Mouse (Mus musculus) kidney, embryonic 14.5 days (tissue): ENCODE results near the gene Prune2. TPM values are rescaled to one million over a fixed set of nuclear protein-coding genes. Genes with fewer than 3 reads are reported as not detected.

Experiments used
- ATAC-seq: fragments of 200-750 bp; cut with Nextera tagmentation; 2 replicates; pipeline ENCODE4 v1.8.0; 2017; ENCODE audit warnings: moderate number of reproducible peaks, mild to moderate bottlenecking, moderate TSS enrichment, moderate library complexity; ENCODE audit not compliant: low FRiP score, low TSS enrichment
- H3K27ac ChIP-seq: fragments of 300-500 bp; sonication (generic); 2 replicates; pipeline ENCODE4 v1.5.1; 2014; ENCODE audit warnings: low read depth, mild to moderate bottlenecking, low read length, moderate library complexity, mixed read lengths
- H3K27me3 ChIP-seq: fragments of 300-500 bp; sonication (generic); 2 replicates; pipeline ENCODE4 v1.6.1; 2014; ENCODE audit warnings: mild to moderate bottlenecking, low read length; ENCODE audit not compliant: control insufficient read depth, insufficient read depth
- H3K36me3 ChIP-seq: fragments of 300-500 bp; sonication (generic); 2 replicates; pipeline ENCODE4 v1.6.1; 2014; ENCODE audit warnings: low read length, mixed read lengths; ENCODE audit not compliant: control insufficient read depth, insufficient read depth
- H3K4me1 ChIP-seq: fragments of 300-500 bp; sonication (generic); 2 replicates; pipeline ENCODE4 v1.6.1; 2014; ENCODE audit warnings: low read length, mixed read lengths; ENCODE audit not compliant: control insufficient read depth, insufficient read depth
- H3K4me2 ChIP-seq: fragments of 300-500 bp; sonication (generic); replicated peaks from 2 replicates; pipeline ENCODE4 v1.6.1; 2014; ENCODE audit warnings: low read depth, mild to moderate bottlenecking, low read length
- H3K4me3 ChIP-seq: fragments of 300-500 bp; sonication (generic); 2 replicates; pipeline ENCODE4 v1.5.1; 2014; ENCODE audit warnings: mild to moderate bottlenecking, low read length
- H3K9ac ChIP-seq: fragments of 300-500 bp; sonication (generic); 2 replicates; pipeline ENCODE4 v1.6.1; 2014; ENCODE audit warnings: low read depth, mild to moderate bottlenecking, low read length, moderate library complexity
- H3K9me3 ChIP-seq: fragments of 300-500 bp; sonication (generic); 2 replicates; pipeline ENCODE4 v1.6.1; 2016; ENCODE audit warnings: low read length; ENCODE audit not compliant: control insufficient read depth
- WGBS: fragments of 180-500 bp; shearing (Covaris S2); extraction: QIAGEN DNeasy Blood & Tissue Kit; methylation state at CpG from one replicate; pipeline ENCODE4 v1.1.7; 2014; 5-methylcytosine and 5-hydroxymethylcytosine counted together
- polyA plus RNA-seq: library from polyadenylated mRNA; unstranded; fragments of >200 nt; fragmentation: Nextera tagmentation; extraction: Ambion mirVana; gene quantifications from 2 replicates; pipeline ENCODE4 v1.2.1, GENCODE M21; 2014

Gene Prune2
- polyA plus RNA-seq, 1 experiment from 2014 or later: 2.2 TPM

DNA sequence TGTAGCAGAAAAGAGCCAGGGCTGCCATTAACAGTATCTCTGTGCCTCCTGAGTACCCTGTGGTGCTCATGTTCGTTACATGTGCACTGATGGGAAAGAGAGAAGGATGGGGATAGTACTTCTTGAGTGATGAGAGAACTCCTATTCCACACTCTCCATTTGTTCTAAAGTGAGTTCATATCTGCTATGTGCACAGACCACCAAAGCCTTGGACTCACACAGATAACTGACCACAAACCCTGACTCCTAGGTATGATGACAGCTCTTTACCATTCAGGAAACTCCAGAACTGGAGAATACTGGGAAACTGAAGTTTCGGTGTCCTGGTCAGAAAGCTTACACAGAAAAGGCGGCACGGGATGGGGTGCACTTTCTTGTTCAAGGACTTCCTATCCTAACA, 25.8 kb downstream of the Prune2 start:
- Histone ChIP-seq H3K27ac (no peak overlapping the region), H3K36me3 (no peaks in the 10 kb centered on the region), H3K9ac (no peak overlapping the region), H3K9me3 (no peaks in the 10 kb centered on the region), H3K4me1 (no peaks in the 10 kb centered on the region), H3K4me2 (no peak overlapping the region), H3K4me3 (no peak overlapping the region), H3K27me3 (no peaks in the 10 kb centered on the region)
- ATAC-seq: no peak
- 89% methylated on average over 4 of the region's 4 CpGs for WGBS

DNA sequence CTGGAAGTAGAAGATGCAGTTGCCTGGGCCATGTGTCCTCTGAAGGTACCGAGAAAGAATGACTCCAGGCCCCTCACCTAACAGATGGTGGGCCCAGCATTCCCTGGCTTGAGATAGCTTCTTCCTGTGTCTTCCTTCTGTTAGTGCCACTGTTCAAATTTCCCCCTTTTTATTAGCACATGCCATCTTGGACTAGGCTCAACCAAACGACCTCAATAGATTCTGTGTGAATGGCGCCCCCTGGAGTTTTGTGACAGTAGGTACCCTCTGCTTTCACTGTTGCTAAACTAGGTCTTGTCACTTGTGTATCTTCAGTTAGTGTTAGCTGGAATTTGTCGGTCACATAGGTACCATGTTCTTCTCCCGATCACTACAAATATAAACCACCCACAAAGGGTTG, 29.0 kb downstream of the Prune2 start:
- no peaks in the 10 kb centered on the region for H3K36me3 ChIP-seq
- H3K4me1 ChIP-seq: no peaks in the 10 kb centered on the region
- 53% methylated on average over 5 of the region's 5 CpGs for WGBS
- H3K27ac ChIP-seq: no peak overlapping the region
- ATAC-seq: no peak
- no peak overlapping the region for H3K4me3 ChIP-seq
- no peaks in the 10 kb centered on the region for H3K9me3 ChIP-seq
- H3K27me3 ChIP-seq: no peaks in the 10 kb centered on the region
- no peak overlapping the region for H3K9ac ChIP-seq
- H3K4me2 ChIP-seq: no peak overlapping the region

DNA sequence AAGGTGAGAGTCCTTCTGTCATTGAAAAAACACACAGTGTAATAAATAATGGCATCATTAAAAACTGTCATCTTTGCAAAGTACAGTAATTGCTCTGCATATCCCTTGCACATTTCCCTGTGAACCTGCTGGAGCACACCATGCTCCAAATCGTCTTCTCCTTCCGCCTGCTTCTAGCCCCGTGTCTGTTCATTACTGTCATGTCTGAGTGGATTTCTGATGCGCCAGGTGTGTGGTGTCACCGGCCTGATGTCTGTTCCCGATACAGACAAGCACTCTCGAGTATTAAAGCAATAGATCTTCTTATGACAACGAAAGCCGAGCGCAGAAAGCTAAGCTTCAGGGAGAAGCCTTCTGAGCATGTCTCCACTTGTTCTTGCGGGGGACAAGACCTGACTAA, 32.1 kb downstream of the Prune2 start:
- no peak overlapping the region for H3K4me2 ChIP-seq
- no peaks in the 10 kb centered on the region for H3K9me3 ChIP-seq
- ATAC-seq: no peak; the same call in 1 of the 2 replicates
- no peak overlapping the region for H3K27ac ChIP-seq
- no peaks in the 10 kb centered on the region for H3K27me3 ChIP-seq
- no peaks in the 10 kb centered on the region for H3K4me1 ChIP-seq
- WGBS: 45% methylated on average over 11 of the region's 11 CpGs
- H3K4me3 ChIP-seq: no peak overlapping the region
- no peaks in the 10 kb centered on the region for H3K36me3 ChIP-seq
- no peak overlapping the region for H3K9ac ChIP-seq

DNA sequence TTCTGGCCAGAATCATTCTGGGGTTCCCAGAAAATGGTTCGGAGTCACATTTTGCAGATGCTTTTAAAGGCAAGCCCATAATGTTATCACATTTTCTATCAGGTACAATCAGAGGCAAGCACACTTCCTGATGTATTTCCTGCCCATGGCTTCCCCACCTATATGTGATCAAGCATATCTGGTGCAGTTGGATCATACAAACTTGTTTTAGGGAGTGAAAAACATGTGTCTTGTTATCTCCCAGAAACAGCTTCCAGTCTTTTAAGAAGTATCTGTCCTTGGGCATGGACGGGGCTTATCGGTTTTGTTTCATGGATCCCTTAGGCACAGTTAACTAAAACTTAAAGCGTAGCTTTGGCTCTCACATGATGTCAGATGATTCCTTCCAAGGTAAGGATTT, 36.2 kb downstream of the Prune2 start:
- 85% methylated on average over 4 of the region's 4 CpGs for WGBS
- H3K36me3 ChIP-seq: no peaks in the 10 kb centered on the region
- no peak overlapping the region for H3K27ac ChIP-seq
- no peaks in the 10 kb centered on the region for H3K9me3 ChIP-seq
- no peaks in the 10 kb centered on the region for H3K4me1 ChIP-seq
- H3K27me3 ChIP-seq: no peaks in the 10 kb centered on the region
- ATAC-seq: no peak
- no peak overlapping the region for H3K9ac ChIP-seq
- H3K4me2 ChIP-seq: no peak overlapping the region
- no peak overlapping the region for H3K4me3 ChIP-seq

DNA sequence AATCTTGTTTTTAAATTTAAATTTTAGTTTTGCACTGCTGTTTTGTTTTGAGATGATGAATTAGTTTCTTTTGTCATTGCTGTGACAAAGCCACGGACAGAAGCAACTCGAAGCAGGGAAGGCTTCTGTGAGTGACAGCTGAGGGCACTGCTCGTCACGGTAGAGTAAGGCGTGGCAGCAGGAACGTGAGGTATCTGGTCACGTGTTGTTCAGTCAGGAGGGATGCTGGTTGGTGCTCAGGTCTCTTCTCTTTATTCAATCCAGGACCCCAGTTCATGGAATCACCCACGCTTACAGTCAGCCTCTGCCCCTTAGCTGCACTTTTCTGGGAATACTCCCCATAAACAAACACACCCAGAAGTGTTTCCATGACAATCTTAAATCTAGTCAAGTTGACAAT, 38.3 kb downstream of the Prune2 start:
- Histone ChIP-seq H3K27me3 (no peaks in the 10 kb centered on the region), H3K4me2 (no peak overlapping the region), H3K36me3 (no peaks in the 10 kb centered on the region), H3K9ac (no peak overlapping the region), H3K27ac (no peak overlapping the region), H3K9me3 (no peaks in the 10 kb centered on the region), H3K4me1 (no peaks in the 10 kb centered on the region), H3K4me3 (no peak overlapping the region)
- 72% methylated on average over 8 of the region's 8 CpGs for WGBS
- ATAC-seq: no peak

DNA sequence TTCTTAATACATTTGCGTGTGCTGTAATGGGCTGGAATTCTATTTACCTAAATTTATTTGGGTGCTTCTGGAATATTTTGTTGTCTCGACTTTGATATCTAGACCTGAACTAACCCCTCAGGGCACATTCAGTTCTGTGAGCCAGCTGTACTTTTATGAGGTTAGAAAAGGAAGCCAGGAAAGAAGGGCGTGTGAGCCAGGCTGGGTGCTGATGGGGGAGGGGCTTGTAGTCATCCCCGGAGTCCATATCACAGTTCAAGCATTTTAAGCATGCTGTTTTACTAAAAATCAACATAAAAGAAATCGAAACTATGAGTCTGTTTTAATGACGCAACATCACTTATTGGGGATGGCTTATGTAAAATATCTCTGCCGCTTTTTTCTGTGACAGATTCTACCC, 42.0 kb downstream of the Prune2 start:
- 72% methylated on average over 7 of the region's 7 CpGs for WGBS
- H3K27me3 ChIP-seq: no peaks in the 10 kb centered on the region
- no peak overlapping the region for H3K27ac ChIP-seq
- H3K4me3 ChIP-seq: no peak overlapping the region
- H3K9ac ChIP-seq: no peak overlapping the region
- ATAC-seq: no peak
- no peaks in the 10 kb centered on the region for H3K4me1 ChIP-seq
- H3K4me2 ChIP-seq: no peak overlapping the region
- H3K36me3 ChIP-seq: no peaks in the 10 kb centered on the region
- H3K9me3 ChIP-seq: no peaks in the 10 kb centered on the region

DNA sequence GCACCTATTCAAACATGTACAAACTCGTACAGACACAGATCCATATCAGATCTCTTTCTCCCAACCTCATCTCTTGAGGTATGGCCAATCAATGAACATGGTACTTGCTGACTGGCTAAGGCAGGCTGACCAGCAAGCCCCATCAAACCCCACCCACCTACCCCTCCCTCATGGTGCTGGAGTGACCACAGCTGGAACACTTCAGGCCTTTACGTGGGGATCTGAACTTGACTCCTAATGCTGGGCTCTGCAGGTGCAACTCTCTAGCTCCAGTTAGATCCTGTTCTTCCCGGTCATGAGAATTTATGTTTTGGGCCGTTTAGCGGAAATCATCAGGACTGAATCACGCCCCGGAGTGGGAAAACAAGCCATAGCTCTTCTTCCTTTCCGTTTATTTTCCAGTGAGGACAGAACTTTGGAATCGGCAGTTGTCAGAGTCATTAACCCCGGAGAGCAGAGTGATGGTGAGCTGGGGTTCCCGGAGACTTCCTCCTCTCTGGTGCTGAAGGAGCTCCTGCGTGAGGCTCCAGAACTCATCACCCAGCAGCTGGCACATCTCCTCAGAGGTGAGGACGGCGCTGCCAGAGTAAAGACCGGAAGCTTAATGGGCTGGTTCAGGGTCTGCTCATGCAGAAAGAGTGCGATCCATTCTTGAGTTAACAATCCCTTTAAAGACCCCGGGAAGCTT, 50.4 kb downstream of the Prune2 start:
- Histone ChIP-seq H3K9ac (no peak overlapping the region), H3K4me3 (no peak overlapping the region; the same call in 1 of the 2 replicates), H3K4me1 (no peaks in the 10 kb centered on the region), H3K27me3 (no peaks in the 10 kb centered on the region), H3K4me2 (peak overlapping the region; percentile 26), H3K36me3 (no peaks in the 10 kb centered on the region), H3K9me3 (no peaks in the 10 kb centered on the region), H3K27ac (0 out of 2 replicates have a peak overlapping the region, but pooled peaks have one; percentile 11)
- 19% methylated on average over 17 of the region's 17 CpGs for WGBS
- ATAC-seq: peak; percentile 92

DNA sequence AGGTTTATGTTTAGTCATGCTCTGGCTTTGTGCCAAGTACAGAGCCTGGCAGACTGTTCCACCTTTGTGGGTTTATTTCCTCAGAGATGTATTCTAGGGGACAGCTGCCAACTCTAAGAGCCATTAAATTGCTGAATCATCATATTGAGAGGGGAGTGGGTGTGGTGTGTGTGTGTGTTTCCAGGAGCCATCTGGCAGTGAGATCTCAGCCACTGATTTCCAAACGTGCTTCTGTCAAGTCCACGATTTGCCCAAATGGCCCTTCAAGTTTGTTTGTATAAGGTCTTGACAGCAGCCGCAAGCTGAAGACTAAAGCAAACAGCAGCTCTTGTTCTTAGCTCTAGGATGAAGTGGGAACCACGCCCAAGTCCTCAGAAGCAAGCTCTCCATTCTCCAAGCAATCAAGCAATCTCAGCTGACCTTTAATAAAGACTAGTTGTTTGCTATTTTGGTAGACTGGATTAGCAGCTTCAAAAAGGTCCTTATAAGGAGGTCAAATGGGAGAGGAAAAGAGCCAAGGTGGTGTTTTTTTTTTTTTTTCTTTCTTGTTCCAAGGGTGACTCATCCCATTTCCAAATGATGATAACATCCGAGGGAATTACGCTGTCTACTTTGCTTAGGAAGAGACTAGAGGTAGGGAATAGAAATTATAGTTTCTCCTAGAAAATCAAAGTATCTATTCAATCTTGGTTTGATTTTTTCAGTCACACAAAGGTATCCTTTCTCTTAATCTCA, 55.5 kb downstream of the Prune2 start:
- no peak overlapping the region for H3K4me2 ChIP-seq
- WGBS: 34% methylated on average over 6 of the region's 6 CpGs
- no peaks in the 10 kb centered on the region for H3K4me1 ChIP-seq
- no peaks in the 10 kb centered on the region for H3K27me3 ChIP-seq
- ATAC-seq: no peak
- H3K9me3 ChIP-seq: no peaks in the 10 kb centered on the region
- no peak overlapping the region for H3K4me3 ChIP-seq
- H3K27ac ChIP-seq: no peak overlapping the region
- H3K9ac ChIP-seq: no peak overlapping the region
- no peaks in the 10 kb centered on the region for H3K36me3 ChIP-seq

DNA sequence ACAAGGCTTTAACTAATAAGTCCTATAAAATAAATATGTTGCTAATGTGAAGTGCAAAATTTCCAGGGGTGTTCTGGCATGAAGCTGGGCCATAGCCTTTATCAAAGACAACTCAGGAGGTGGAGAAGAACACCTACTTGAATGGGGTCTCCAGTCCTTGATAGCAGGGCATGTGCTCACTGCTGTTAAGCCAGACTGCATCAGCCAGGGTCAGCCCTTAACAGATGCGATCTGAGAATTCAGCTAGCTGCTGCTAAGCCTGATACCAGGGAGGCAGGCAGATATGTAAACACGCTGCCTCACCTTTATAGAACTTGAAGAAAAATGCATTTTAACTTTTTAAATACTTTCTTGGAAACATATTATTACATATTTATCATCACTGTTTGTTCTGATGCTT, 57.2 kb downstream of the Prune2 start:
- Histone ChIP-seq H3K36me3 (no peaks in the 10 kb centered on the region), H3K4me1 (no peaks in the 10 kb centered on the region), H3K4me3 (no peak overlapping the region), H3K9ac (no peak overlapping the region), H3K4me2 (no peak overlapping the region), H3K27me3 (no peaks in the 10 kb centered on the region), H3K9me3 (no peaks in the 10 kb centered on the region), H3K27ac (no peak overlapping the region)
- ATAC-seq: no peak
- 69% methylated on average over 2 of the region's 2 CpGs for WGBS
